Mouse (Mus musculus): ENCODE measurements around the gene Ngly1. TPM values are rescaled to one million over a fixed set of nuclear protein-coding genes. Genes with fewer than 3 reads are reported as not detected.

The Ngly1 gene
- 14.9 and 15.6 TPM in 2 replicates for polyA plus RNA-seq (2016; fragmentation: Nextera tagmentation; extraction: Ambion mirVana)

DNA sequence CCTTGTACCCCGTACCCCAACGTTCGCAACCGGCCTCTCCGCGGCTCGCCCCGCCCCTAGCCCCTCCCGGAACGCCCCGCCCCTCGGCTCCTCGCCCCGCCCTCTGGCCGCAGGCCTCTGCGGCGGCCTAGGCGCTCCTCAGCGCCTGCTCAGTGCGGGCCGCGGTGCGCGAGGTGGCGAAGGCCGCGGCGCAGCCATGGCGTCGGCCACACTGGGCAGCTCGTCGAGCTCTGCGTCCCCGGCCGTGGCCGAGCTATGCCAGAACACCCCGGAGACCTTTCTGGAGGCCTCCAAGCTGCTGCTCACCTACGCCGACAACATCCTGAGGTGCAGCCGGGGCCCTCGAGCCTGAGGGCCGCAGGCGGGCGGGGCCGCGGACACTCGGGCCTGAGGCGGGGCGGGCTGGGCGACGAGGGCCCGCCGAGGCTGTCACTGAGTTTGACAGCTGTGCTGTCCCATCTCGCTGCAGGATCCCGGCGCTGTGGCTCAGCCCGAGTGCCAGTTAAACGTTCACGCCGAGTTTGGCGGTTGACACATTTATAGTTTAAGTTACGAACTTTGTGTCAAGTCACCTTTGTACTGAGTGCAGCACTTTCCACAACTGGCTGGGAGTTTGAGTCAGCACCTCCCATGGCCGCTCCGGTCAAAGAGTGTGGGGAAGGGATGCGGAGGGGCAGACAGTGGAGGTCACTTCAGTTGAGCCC lies at the start of gene Ngly1, which contains the start of gene Oxsm:
Ngly1 (plus strand) TSS at position 110 of the 704 bp plus-strand sequence.
Oxsm (minus strand) TSS at position 638 of the 704 bp plus-strand sequence.
- WGBS: under 1% methylated on average over 65 of the region's 65 CpGs
- DNase-seq (ENCODE audit: low spot score): peak; percentile 87
- no peaks in the 10 kb centered on the region for H3K36me3 ChIP-seq
- no peaks in the 10 kb centered on the region; the same call in 1 of the 2 replicates for H3K9me3 ChIP-seq
- peak within 1 kb of the TSS; percentile 81 for H3K4me3 ChIP-seq
- no peaks in the 10 kb centered on the region for H3K27me3 ChIP-seq (ENCODE audit: insufficient read depth, poor library complexity, severe bottlenecking)
- peak within 1 kb of the TSS; percentile 99 for H3K27ac ChIP-seq
- peaks cover 12% of the 10 kb centered on the region for H3K4me1 ChIP-seq (replicated peaks)

DNA sequence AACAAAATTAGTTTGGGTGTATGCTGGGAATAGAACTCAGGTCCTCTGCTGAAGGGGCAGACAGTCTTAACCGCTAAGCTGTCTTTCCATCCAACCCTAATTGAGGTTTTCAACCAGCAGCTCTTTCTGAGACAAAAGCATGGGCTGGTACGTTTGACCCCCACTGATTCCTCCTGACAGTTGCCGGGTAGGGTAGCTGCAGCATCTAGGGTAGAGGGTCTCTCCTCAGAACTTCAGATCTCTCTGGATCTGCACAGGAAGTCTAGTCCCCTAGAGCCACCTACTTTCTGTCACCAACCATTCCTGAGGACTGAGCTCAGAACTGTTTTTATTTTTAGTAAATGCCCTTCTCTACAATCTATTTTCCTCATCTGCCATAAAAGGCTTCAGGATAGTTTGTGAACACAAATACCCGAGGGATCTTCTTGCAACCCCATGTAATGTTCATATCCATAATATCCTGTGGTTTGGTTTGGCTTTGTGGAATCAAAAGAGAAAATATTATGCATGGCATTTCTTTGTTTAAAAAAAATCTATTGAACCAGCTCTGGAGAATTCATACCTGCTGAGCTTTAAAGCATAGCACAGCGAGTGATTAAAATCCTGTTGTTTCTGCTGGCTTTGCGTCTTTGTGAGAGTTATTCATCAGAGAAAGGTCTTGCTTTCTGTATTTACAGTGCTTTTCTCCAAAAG lies 48.7 kb upstream of the Ngly1 start:
- Histone ChIP-seq H3K4me1 (replicated peaks) (peaks cover 13% of the 10 kb centered on the region), H3K27me3 (ENCODE audit: insufficient read depth, poor library complexity, severe bottlenecking) (no peaks in the 10 kb centered on the region), H3K9me3 (no peaks in the 10 kb centered on the region), H3K36me3 (no peaks in the 10 kb centered on the region), H3K4me3 (0 out of 2 replicates have a peak overlapping the region, but pooled peaks have one; percentile 9), H3K27ac (peak overlapping the region; percentile 63; the same call in 1 of the 2 replicates)
- 29% methylated on average over 6 of the region's 6 CpGs for WGBS
- DNase-seq (ENCODE audit: low spot score): peak; percentile 4

DNA sequence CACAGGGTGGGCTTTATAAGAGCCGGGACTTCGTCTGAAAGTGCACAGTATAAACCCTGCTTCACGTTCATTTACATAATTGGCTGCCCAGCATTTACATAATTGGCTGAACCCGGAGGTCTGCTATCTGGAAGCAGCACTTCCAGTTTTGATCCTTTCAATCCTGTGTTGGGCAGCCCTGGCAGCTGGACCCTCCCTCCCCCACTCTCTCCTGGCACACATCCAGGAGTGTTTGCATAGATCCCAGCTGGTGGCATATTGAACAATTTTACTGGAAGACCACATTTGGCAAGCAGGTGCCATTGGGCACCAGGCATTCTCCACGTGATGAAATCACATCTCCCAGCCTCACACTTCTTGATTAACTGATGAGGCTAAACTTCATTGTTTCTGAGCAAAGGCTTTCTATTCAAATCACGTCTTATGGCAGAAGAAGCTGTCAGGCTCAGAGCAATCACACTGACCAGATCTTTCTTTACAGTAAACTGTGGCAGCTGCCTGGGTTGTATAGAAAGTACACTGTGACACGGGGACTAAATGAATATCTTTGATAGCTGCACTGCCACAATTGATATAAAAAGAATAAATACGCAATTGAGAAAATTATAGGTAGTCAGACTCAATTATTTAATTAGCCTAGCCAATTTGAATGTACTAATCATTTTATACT lies 48.0 kb upstream of the Ngly1 start:
- 0 out of 2 replicates have a peak overlapping the region, but pooled peaks have one; percentile 9 for H3K4me3 ChIP-seq
- no peaks in the 10 kb centered on the region for H3K27me3 ChIP-seq (ENCODE audit: insufficient read depth, poor library complexity, severe bottlenecking)
- H3K27ac ChIP-seq: 0 out of 2 replicates have a peak overlapping the region, but pooled peaks have one; percentile 63
- peak; percentile 40 for DNase-seq (ENCODE audit: low spot score)
- H3K9me3 ChIP-seq: no peaks in the 10 kb centered on the region
- peaks cover 13% of the 10 kb centered on the region for H3K4me1 ChIP-seq (replicated peaks)
- no peaks in the 10 kb centered on the region for H3K36me3 ChIP-seq
- 35% methylated on average over 8 of the region's 8 CpGs for WGBS

DNA sequence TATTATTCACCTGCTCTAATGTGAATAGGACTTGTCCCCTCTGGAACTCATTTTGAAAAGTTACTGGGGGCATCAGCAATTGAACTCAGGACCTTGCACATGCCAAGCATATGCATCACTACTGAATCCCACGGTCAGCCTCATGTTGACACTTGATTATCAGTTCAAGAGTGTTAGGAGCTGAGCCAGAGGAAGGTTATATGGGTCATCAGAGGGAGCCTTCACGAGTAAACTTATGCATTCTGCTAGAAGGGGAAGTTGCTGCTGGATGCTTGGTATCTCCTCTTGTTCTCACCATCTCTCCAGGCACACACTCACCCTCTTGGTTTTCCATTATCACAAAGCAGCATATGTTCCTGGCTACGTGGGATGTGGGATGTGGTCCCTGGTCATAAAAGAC lies 47.4 kb upstream of the Ngly1 start:
- 62% methylated on average over 3 of the region's 3 CpGs for WGBS
- H3K36me3 ChIP-seq: no peaks in the 10 kb centered on the region
- no peaks in the 10 kb centered on the region for H3K27me3 ChIP-seq (ENCODE audit: insufficient read depth, poor library complexity, severe bottlenecking)
- H3K4me3 ChIP-seq: no peak overlapping the region
- no peak for DNase-seq (ENCODE audit: low spot score)
- no peak overlapping the region for H3K27ac ChIP-seq
- H3K4me1 ChIP-seq (replicated peaks): peaks cover 13% of the 10 kb centered on the region
- no peaks in the 10 kb centered on the region for H3K9me3 ChIP-seq

DNA sequence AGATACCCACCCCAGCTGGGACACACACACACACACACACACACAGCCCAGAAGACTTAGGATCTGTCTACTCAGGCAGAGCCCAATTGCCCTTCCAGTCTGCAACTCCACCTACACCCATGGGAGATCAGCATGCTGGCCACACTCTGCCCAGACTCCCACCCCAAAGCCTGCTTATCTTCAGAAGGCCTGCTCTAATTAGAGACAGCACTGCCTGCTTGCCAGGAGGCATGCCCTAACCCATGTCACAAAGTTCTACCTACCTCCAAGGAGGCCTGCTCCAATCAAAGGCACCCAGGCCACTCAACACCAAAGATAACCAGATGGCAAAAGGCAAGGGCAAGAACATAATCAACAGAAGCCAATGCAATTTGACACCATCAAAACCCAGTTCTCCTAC lies 41.4 kb upstream of the Ngly1 start:
- H3K4me3 ChIP-seq: no peak overlapping the region
- H3K4me1 ChIP-seq (replicated peaks): no peaks in the 10 kb centered on the region
- DNase-seq (ENCODE audit: low spot score): no peak
- no peaks in the 10 kb centered on the region for H3K9me3 ChIP-seq
- no peaks in the 10 kb centered on the region for H3K36me3 ChIP-seq
- no peaks in the 10 kb centered on the region for H3K27me3 ChIP-seq (ENCODE audit: insufficient read depth, poor library complexity, severe bottlenecking)
- no peak overlapping the region for H3K27ac ChIP-seq

DNA sequence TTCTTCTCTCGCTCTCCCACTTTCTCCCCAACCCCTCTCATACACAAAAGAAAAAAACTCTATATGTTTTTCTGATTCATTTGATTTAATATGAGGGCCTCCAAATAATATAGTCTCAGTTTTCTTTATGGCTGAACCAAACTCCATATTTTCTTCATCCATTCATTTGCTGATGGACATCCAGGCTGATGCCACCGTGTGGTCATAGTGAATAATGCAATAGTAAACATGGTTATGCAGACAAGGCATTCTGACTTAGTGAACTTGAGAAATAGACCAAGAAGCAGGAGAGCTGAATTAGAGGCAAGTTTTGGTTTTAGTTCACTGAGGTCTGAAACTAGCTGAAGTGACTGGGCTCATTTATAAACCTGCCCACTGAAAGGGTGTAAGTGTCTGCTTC lies 30.1 kb upstream of the Ngly1 start:
- Histone ChIP-seq H3K4me3 (no peak overlapping the region), H3K27me3 (ENCODE audit: insufficient read depth, poor library complexity, severe bottlenecking) (no peaks in the 10 kb centered on the region), H3K9me3 (no peaks in the 10 kb centered on the region), H3K27ac (no peak overlapping the region), H3K4me1 (replicated peaks) (no peaks in the 10 kb centered on the region), H3K36me3 (no peaks in the 10 kb centered on the region)
- no peak for DNase-seq (ENCODE audit: low spot score)
- 51% methylated on average over 2 of the region's 2 CpGs for whole genome bisulfite sequencing

DNA sequence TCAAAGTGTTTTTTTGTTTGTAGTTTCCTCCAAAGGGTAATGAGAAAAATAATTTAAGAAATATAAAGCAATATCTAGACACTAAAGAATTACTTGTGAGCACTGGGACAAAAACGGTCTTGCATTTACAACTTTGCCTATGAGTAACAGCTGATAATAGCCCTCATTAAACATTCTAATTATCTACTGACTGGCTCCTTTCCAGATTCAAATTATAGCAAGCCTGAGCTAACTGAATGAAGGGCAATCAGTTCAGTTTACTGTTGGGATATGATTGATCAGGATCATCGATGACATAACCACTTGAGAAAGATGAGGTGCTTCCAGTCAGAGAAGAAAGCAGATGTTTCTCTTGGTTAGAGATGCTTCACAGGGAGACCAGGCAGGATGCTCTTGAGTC lies 19.7 kb upstream of the Ngly1 start:
- WGBS: 92% methylated on average over 2 of the region's 2 CpGs
- Histone ChIP-seq H3K4me3 (no peak overlapping the region), H3K4me1 (replicated peaks) (no peaks in the 10 kb centered on the region), H3K9me3 (no peaks in the 10 kb centered on the region), H3K27me3 (ENCODE audit: insufficient read depth, poor library complexity, severe bottlenecking) (no peaks in the 10 kb centered on the region), H3K27ac (no peak overlapping the region), H3K36me3 (no peaks in the 10 kb centered on the region)
- DNase-seq (ENCODE audit: low spot score): no peak

DNA sequence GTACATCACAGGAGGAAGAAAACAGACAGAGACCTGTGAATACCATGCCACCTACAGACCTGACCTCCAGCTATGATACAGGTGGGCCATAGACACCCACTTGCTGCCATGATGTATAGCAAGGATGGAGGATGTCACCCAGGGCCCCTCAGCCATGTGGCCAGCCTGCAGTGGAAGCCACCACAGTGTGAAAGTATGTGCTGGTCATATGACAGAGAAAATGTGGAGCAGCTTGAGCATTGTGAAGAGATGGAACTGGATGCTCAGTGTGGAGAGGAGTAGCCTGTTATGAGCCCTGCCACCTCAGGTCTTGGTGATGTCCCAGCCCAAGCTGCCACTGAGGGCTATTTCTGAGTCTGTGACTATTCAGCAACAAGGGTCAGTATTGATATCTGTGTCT lies 18.5 kb upstream of the Ngly1 start:
- H3K27me3 ChIP-seq (ENCODE audit: insufficient read depth, poor library complexity, severe bottlenecking): no peaks in the 10 kb centered on the region
- no peak for DNase-seq (ENCODE audit: low spot score)
- H3K36me3 ChIP-seq: no peaks in the 10 kb centered on the region
- H3K9me3 ChIP-seq: no peaks in the 10 kb centered on the region
- H3K4me1 ChIP-seq (replicated peaks): no peaks in the 10 kb centered on the region
- no peak overlapping the region for H3K27ac ChIP-seq
- no peak overlapping the region for H3K4me3 ChIP-seq

DNA sequence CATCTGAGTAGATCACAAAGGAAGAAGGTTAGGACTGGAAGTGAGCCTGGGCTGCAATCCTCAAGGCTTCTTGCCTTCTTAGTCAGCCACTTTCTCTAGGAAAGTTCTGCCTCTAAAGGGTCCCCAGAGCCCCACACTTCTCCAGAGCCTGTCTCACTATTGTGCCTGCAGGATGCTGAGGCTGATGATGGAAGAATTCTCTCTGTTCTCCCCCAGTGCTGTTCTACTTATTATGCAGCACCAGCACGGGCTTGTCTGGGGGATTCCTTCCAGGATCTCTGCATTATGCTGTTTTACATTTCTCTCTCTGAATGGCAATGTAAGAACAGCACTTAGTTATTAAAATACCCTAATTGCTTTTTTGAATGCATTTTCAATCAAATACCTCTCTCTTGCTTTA lies 15.6 kb upstream of the Ngly1 start:
- Histone ChIP-seq H3K27ac (no peak overlapping the region), H3K4me1 (replicated peaks) (no peaks in the 10 kb centered on the region), H3K4me3 (no peak overlapping the region), H3K27me3 (ENCODE audit: insufficient read depth, poor library complexity, severe bottlenecking) (no peaks in the 10 kb centered on the region), H3K9me3 (0 out of 2 replicates have a peak, but pooled peaks cover 6% of the 10 kb centered on the region), H3K36me3 (no peaks in the 10 kb centered on the region)
- 51% methylated on average over 1 of the region's 1 CpGs for WGBS
- no peak for DNase-seq (ENCODE audit: low spot score)

DNA sequence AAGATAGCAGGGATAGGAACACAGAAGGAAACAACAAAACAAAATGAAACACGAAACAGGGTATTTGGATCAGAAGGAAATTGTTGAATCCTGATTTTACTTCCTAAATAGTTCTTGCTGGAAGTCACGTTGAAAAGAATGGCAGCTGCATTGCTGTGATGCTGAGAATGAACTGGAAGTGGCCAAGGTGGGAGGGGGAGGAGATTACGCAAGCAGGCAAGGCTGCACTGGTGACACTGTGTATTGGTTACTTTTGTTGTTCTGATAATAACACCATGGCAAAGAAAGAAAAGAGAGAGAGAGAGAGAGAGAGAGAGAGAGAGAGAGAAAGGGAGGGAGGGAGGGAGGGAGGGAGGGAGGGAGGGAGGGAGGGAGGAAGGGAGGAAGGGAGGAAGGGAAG lies 12.6 kb upstream of the Ngly1 start:
- 69% methylated on average over 3 of the region's 3 CpGs for WGBS
- 0 out of 2 replicates have a peak, but pooled peaks cover 6% of the 10 kb centered on the region for H3K9me3 ChIP-seq
- no peak overlapping the region for H3K27ac ChIP-seq
- peaks cover 4% of the 10 kb centered on the region; the same call in 1 of the 2 replicates for H3K36me3 ChIP-seq
- no peak overlapping the region for H3K4me3 ChIP-seq
- no peaks in the 10 kb centered on the region for H3K27me3 ChIP-seq (ENCODE audit: insufficient read depth, poor library complexity, severe bottlenecking)
- DNase-seq (ENCODE audit: low spot score): no peak
- H3K4me1 ChIP-seq (replicated peaks): no peaks in the 10 kb centered on the region

DNA sequence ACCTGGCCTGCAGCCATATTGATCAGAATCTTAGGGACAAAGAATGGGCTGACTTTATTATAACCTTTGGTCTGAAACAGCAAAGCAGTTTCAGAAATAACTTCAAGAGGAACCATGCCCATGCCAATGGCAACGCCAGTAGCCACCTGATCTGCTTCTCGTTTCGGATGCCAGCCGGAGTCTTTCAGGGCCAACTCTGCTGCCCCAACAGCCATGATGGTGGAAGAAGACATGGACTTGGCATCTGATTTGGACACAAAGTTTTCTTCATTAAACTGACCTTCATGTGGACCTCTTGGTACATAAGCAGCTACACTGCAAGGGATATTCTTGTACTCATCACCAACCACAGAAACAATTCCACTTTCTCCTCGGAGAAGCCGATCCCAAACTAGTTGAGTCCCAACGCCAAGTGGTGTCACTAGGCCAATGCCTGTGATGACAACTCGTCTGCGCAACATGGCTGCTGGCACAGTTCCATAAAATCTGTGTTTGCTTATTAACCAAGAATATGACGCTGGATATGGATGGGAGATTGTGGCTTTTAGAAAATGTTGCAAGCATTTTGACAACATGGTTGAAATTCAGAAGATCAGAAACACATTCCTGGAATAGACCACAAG lies 6.8 kb upstream of the Ngly1 start:
- no peak for DNase-seq (ENCODE audit: low spot score)
- 95% methylated on average over 10 of the region's 10 CpGs for WGBS
- Histone ChIP-seq H3K27ac (peak overlapping the region; percentile 93), H3K9me3 (0 out of 2 replicates have a peak, but pooled peaks cover 5% of the 10 kb centered on the region), H3K27me3 (ENCODE audit: insufficient read depth, poor library complexity, severe bottlenecking) (no peaks in the 10 kb centered on the region), H3K36me3 (peaks cover 4% of the 10 kb centered on the region; the same call in 1 of the 2 replicates), H3K4me1 (replicated peaks) (peaks cover 7% of the 10 kb centered on the region; the same call in 1 of the 2 replicates), H3K4me3 (peak overlapping the region; percentile 64)

DNA sequence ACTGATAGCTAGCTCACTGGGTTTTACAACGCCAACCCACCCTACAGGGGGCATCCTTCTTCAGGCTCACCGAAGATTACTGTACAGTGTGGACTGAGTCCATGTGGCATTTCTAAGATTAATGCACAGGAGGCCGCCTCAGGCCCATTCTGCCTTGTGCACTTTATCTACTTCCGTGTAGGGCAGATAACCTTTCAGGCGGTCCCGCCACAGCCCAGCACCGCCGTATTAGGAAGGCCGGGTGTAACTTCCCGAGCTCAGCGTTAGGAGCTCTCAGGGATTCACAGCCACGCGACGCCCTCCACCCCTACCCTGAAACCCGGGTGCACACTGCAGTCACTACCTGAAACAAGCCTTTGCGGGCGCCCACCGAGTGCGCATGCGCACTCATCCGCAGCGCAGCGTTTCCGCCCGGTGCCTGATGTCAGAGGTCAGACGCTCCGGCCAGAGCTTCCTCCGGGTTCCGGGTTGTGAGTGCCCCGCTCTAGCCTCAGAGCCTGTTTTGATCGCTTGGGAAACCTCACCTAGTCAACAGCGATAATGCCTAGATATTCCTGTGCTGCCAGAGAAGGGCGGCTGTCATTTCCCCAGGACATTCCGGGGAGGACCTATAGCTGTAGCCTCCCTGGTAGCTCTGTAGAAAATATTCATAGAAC lies 6.0 kb upstream of the Ngly1 start:
- peak overlapping the region; percentile 93 for H3K27ac ChIP-seq
- DNase-seq (ENCODE audit: low spot score): peak; percentile 88
- 4% methylated on average over 34 of the region's 34 CpGs for WGBS
- peaks cover 7% of the 10 kb centered on the region; the same call in 1 of the 2 replicates for H3K4me1 ChIP-seq (replicated peaks)
- H3K27me3 ChIP-seq (ENCODE audit: insufficient read depth, poor library complexity, severe bottlenecking): no peaks in the 10 kb centered on the region
- peaks cover 4% of the 10 kb centered on the region; the same call in 1 of the 2 replicates for H3K36me3 ChIP-seq
- peak overlapping the region; percentile 64 for H3K4me3 ChIP-seq
- H3K9me3 ChIP-seq: no peaks in the 10 kb centered on the region

Measured in hindbrain, embryonic 10.5 days (tissue).